Mouse (Mus musculus): Measurements from ENCODE around the gene Samd4. TPM values are rescaled to one million over a fixed set of nuclear protein-coding genes. Genes with fewer than 3 reads are reported as not detected.
"Not testable (repeated sequence)": the region's sequence is repeated elsewhere in the genome, so short reads cannot be mapped to it uniquely, and the experiment has no call there.

Gene Samd4
- polyA plus RNA-seq, 1 experiment from 2014 or later, result 4.5 TPM

GRCm38 (mm10) chr14:47089153-47089552 is 206.5 kb downstream of the Samd4 start:
- H3K27ac ChIP-seq, result no peak overlapping the region
- H3K36me3 ChIP-seq, result 0 out of 2 replicates have a peak, but pooled peaks cover 4% of the 10 kb centered on the region
- H3K4me1 ChIP-seq (replicated peaks), result peaks cover 22% of the 10 kb centered on the region
- H3K27me3 ChIP-seq (ENCODE audit: insufficient read depth, poor library complexity, severe bottlenecking), result no peaks in the 10 kb centered on the region
- H3K9me3 ChIP-seq, result no peaks in the 10 kb centered on the region
- H3K4me3 ChIP-seq, result no peak overlapping the region
- WGBS, result 53% methylated on average over 6 of the region's 6 CpGs
- no peak for DNase-seq (ENCODE audit: low spot score)

DNA sequence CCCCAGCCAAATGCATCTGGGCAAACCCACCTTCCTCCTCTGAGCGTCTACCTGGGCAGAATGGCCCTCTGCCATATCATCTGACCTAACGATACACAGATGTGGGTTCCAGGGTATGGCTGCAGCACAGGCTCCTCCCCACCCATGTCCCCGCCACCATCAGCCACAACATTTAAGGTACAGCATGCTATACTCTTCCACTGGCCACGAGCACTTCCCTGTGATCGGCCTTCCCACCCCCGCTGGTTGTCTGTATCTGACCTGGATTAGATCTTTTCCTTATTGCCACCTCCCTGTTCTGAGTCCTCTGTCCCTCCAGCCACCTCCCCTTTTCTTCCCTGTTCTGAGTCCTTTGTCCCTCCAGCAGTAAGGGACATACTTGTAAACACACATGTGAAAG is 209.3 kb downstream of the Samd4 start:
- peaks cover 14% of the 10 kb centered on the region for H3K4me1 ChIP-seq (replicated peaks)

DNA sequence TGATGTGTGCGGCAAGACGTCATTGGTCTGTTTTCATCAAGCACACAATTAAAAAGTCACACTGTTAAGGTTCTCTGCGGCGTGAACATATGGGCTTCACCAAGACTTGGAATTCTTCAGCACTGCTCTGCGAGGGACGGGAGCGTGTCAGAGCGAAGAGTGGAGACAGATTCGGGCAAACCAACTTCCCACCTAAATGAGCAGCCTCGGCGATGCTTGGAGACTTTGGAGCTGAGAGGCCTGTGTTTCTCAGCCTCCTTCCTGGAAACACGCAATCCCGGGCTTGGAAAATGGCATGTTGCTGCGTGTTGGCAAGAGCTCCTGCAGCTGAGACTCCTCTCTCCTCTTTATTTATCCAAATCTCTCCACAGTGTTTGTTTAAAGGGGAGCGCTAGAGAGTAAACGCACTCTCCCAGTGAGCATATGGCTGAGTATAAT is 210.7 kb downstream of the Samd4 start:
- no peaks in the 10 kb centered on the region for H3K9me3 ChIP-seq
- H3K4me1 ChIP-seq (replicated peaks), result 0 out of 2 replicates have a peak, but pooled peaks cover 8% of the 10 kb centered on the region
- H3K4me3 ChIP-seq, result no peak overlapping the region
- H3K36me3 ChIP-seq, result 0 out of 2 replicates have a peak, but pooled peaks cover 4% of the 10 kb centered on the region
- no peak for DNase-seq (ENCODE audit: low spot score)
- no peak overlapping the region for H3K27ac ChIP-seq
- no peaks in the 10 kb centered on the region for H3K27me3 ChIP-seq (ENCODE audit: insufficient read depth, poor library complexity, severe bottlenecking)
- WGBS, result 78% methylated on average over 16 of the region's 16 CpGs

More for the DNA sequence above, 209.3 kb downstream of the Samd4 start:
- WGBS, result 92% methylated on average over 6 of the region's 6 CpGs
- Histone ChIP-seq H3K9me3 (no peaks in the 10 kb centered on the region), H3K27me3 (ENCODE audit: insufficient read depth, poor library complexity, severe bottlenecking) (no peaks in the 10 kb centered on the region), H3K36me3 (0 out of 2 replicates have a peak, but pooled peaks cover 4% of the 10 kb centered on the region), H3K4me3 (no peak overlapping the region), H3K27ac (no peak overlapping the region)
- DNase-seq (ENCODE audit: low spot score), result no peak

- WGBS, result 95% methylated on average over 3 of the region's 3 CpGs
- Histone ChIP-seq H3K4me1 (replicated peaks) (no peaks in the 10 kb centered on the region), H3K4me3 (no peak overlapping the region), H3K9me3 (no peaks in the 10 kb centered on the region), H3K27me3 (ENCODE audit: insufficient read depth, poor library complexity, severe bottlenecking) (no peaks in the 10 kb centered on the region), H3K27ac (no peak overlapping the region), H3K36me3 (0 out of 2 replicates have a peak, but pooled peaks cover 4% of the 10 kb centered on the region)
- no peak for DNase-seq (ENCODE audit: low spot score)
These were observed 212.4 kb downstream of the Samd4 start for GRCm38 (mm10) chr14:47095036-47095435.

- no peak for DNase-seq (ENCODE audit: low spot score)
- Histone ChIP-seq H3K36me3 (0 out of 2 replicates have a peak, but pooled peaks cover 4% of the 10 kb centered on the region), H3K27ac (no peak overlapping the region), H3K4me1 (replicated peaks) (no peaks in the 10 kb centered on the region), H3K4me3 (no peak overlapping the region), H3K27me3 (ENCODE audit: insufficient read depth, poor library complexity, severe bottlenecking) (no peaks in the 10 kb centered on the region), H3K9me3 (no peaks in the 10 kb centered on the region)
- WGBS, result 84% methylated on average over 5 of the region's 5 CpGs
These were observed 213.7 kb downstream of the Samd4 start for GRCm38 (mm10) chr14:47096357-47096756.

- H3K36me3 ChIP-seq, result no peaks in the 10 kb centered on the region
- peaks cover 5% of the 10 kb centered on the region; the same call in 1 of the 2 replicates for H3K4me1 ChIP-seq (replicated peaks)
- no peaks in the 10 kb centered on the region for H3K27me3 ChIP-seq (ENCODE audit: insufficient read depth, poor library complexity, severe bottlenecking)
- no peak overlapping the region for H3K4me3 ChIP-seq
- no peak overlapping the region for H3K27ac ChIP-seq
- H3K9me3 ChIP-seq, result no peaks in the 10 kb centered on the region
- 35% methylated on average over 19 of the region's 19 CpGs for WGBS
- peak; percentile 9 for DNase-seq (ENCODE audit: low spot score)
These were observed 221.9 kb downstream of the Samd4 start for GRCm38 (mm10) chr14:47104246-47105173.

GRCm38 (mm10) chr14:47105174-47105557 is 222.5 kb downstream of the Samd4 start:
- no peaks in the 10 kb centered on the region for H3K9me3 ChIP-seq
- 87% methylated on average over 3 of the region's 3 CpGs for WGBS
- H3K4me1 ChIP-seq (replicated peaks), result peaks cover 5% of the 10 kb centered on the region; the same call in 1 of the 2 replicates

DNA sequence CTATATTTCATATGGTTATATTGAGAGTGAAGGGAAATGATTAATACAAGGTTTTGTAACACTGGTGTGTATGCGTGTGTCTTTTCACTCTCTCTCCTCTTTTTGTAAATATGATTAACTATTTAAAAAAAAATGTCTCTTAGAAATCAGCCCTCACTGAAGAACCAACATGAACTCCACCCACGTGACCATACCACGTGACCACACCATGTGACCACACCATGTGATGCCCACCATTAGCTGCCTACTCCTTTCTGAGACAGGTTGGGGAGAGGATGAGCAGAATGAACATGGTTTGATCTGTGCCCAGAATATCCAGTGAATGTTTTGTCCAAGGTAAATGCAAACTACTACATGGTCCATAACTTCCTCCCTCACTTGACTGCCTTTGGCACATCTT is 223.1 kb downstream of the Samd4 start:
- no peak overlapping the region for H3K27ac ChIP-seq
- no peak for DNase-seq (ENCODE audit: low spot score)
- no peaks in the 10 kb centered on the region for H3K36me3 ChIP-seq
- H3K27me3 ChIP-seq (ENCODE audit: insufficient read depth, poor library complexity, severe bottlenecking), result no peaks in the 10 kb centered on the region
- peaks cover 5% of the 10 kb centered on the region; the same call in 1 of the 2 replicates for H3K4me1 ChIP-seq (replicated peaks)
- WGBS, result 94% methylated on average over 3 of the region's 3 CpGs
- H3K9me3 ChIP-seq, result no peaks in the 10 kb centered on the region
- H3K4me3 ChIP-seq, result no peak overlapping the region

More at GRCm38 (mm10) chr14:47105174-47105557, 222.5 kb downstream of the Samd4 start:
- no peak overlapping the region for H3K4me3 ChIP-seq
- H3K27ac ChIP-seq, result no peak overlapping the region
- H3K27me3 ChIP-seq (ENCODE audit: insufficient read depth, poor library complexity, severe bottlenecking), result no peaks in the 10 kb centered on the region
- no peak for DNase-seq (ENCODE audit: low spot score)
- no peaks in the 10 kb centered on the region for H3K36me3 ChIP-seq

DNA sequence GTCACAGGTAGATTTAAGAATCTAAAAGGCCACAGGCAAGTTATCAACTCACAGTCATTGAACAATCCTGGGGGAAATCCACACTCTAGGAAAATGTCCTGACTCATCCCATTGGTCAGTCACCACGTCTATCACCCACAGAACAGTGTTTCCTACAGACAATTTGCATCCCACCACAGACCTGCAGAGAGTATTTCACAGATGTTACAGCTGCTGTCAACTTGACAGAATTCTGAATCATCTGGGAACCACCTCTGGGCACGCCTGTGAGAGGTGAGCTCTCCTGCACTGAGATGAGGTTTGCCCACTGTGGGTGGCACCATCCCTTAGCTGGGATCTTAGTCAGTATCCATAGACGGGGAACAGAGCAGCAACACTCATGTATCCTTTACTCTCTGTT is 224.8 kb downstream of the Samd4 start:
- H3K9me3 ChIP-seq, result no peaks in the 10 kb centered on the region
- H3K27ac ChIP-seq, result no peak overlapping the region
- H3K36me3 ChIP-seq, result no peaks in the 10 kb centered on the region
- WGBS, result 83% methylated on average over 3 of the region's 3 CpGs
- no peak overlapping the region for H3K4me3 ChIP-seq
- no peaks in the 10 kb centered on the region for H3K27me3 ChIP-seq (ENCODE audit: insufficient read depth, poor library complexity, severe bottlenecking)
- peaks cover 5% of the 10 kb centered on the region; the same call in 1 of the 2 replicates for H3K4me1 ChIP-seq (replicated peaks)
- DNase-seq (ENCODE audit: low spot score), result no peak

DNA sequence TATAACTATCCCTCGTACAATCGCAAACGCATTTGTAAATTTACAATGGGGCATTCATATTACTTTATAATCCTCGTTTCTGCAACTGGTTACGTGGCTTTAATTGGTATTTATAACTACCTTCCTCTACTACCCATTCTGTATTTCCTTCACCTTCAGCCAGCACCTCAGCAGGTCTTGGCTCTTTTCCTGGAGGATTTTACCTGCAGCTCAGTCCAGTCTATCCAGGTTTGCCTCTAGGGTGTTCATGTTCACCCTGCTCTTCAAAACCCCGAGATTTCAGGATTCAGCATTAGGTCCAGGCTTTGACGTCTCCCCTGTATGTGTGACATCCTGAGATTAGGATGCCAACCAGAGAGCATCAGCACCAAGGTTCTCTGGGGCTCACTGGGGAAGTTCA is 227.7 kb downstream of the Samd4 start:
- not testable (repeated sequence) for H3K36me3 ChIP-seq; DNase-seq (ENCODE audit: low spot score); H3K4me3 ChIP-seq; H3K9me3 ChIP-seq; H3K4me1 ChIP-seq (replicated peaks); H3K27ac ChIP-seq; H3K27me3 ChIP-seq (ENCODE audit: insufficient read depth, poor library complexity, severe bottlenecking)
- WGBS, result 90% methylated on average over 7 of the region's 7 CpGs

- no peak for DNase-seq (ENCODE audit: low spot score)
- Histone ChIP-seq H3K27me3 (ENCODE audit: insufficient read depth, poor library complexity, severe bottlenecking) (no peaks in the 10 kb centered on the region), H3K4me1 (replicated peaks) (no peaks in the 10 kb centered on the region), H3K36me3 (no peaks in the 10 kb centered on the region), H3K4me3 (no peak overlapping the region), H3K27ac (no peak overlapping the region), H3K9me3 (no peaks in the 10 kb centered on the region)
- 51% methylated on average over 9 of the region's 9 CpGs for WGBS
These were observed 228.7 kb downstream of the Samd4 start for GRCm38 (mm10) chr14:47111341-47111740.

- H3K36me3 ChIP-seq, result no peaks in the 10 kb centered on the region
- DNase-seq (ENCODE audit: low spot score), result no peak
- no peak overlapping the region for H3K27ac ChIP-seq
- 67% methylated on average over 9 of the region's 9 CpGs for WGBS
- no peaks in the 10 kb centered on the region for H3K27me3 ChIP-seq (ENCODE audit: insufficient read depth, poor library complexity, severe bottlenecking)
- no peak overlapping the region for H3K4me3 ChIP-seq
- no peaks in the 10 kb centered on the region for H3K4me1 ChIP-seq (replicated peaks)
- no peaks in the 10 kb centered on the region for H3K9me3 ChIP-seq
These were observed 232.5 kb downstream of the Samd4 start for GRCm38 (mm10) chr14:47115154-47115553.

DNA sequence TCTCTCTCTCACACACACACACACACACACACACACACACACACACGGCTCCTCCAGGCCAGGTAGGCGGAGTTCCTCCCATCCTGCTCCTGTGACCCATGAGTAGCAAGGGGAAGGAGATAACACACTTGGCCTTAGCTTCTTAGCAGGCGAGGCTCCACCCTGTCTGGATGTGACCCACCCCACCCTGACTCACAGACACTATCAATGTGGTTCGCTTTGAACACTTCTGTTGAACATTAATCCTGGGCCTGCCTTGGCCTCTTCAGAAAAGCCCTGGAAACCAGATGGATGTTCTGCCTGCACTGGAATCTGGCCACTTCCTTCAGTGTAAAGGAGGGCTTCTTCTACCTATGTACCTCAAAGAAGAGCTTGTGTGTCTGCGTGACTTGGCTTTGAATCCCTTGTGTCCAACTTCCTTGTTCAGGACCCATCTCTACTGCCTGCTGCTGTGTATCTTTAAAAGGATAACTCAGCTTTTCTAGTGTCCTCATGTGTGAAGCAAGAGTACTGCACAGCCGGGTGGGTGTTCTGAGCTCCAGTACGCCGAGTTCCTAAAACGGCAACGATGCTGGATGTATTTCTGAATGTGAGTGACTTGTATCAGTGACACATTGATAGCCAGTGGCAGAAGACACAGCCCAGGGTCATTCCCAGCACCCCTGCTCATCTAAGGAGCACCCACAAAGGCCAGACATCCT is 233.6 kb downstream of the Samd4 start:
- Histone ChIP-seq H3K4me1 (replicated peaks) (no peaks in the 10 kb centered on the region), H3K27ac (no peak overlapping the region), H3K27me3 (ENCODE audit: insufficient read depth, poor library complexity, severe bottlenecking) (no peaks in the 10 kb centered on the region), H3K9me3 (no peaks in the 10 kb centered on the region), H3K4me3 (no peak overlapping the region), H3K36me3 (no peaks in the 10 kb centered on the region)
- DNase-seq (ENCODE audit: low spot score), result no peak
- 86% methylated on average over 9 of the region's 10 CpGs for WGBS

All from hindbrain, embryonic 10.5 days (tissue).